Mouse (Mus musculus) heart, adult 2 months (tissue): ENCODE measurements at regions not wholly inside any gene's neighbourhood (a gene's known extent, or its start where the extent isn't known, plus 50 kb on each side); places are given as distances from the start of the nearest gene placed in this dataset.

Experiments used
- EP300 ChIP-seq: fragments of 200-500 bp; IDR thresholded peaks from 2 replicates; pipeline ENCODE4 v1.6.1; 2011; ENCODE audit warnings: low read depth, low read length, control low read depth; ENCODE audit not compliant: insufficient read depth
- POLR2A ChIP-seq: fragments of 200-500 bp; IDR thresholded peaks from 2 replicates; pipeline ENCODE4 v1.6.1; 2011; ENCODE audit warnings: mild to moderate bottlenecking, low read depth, low read length, control low read depth; ENCODE audit not compliant: insufficient read depth

DNA sequence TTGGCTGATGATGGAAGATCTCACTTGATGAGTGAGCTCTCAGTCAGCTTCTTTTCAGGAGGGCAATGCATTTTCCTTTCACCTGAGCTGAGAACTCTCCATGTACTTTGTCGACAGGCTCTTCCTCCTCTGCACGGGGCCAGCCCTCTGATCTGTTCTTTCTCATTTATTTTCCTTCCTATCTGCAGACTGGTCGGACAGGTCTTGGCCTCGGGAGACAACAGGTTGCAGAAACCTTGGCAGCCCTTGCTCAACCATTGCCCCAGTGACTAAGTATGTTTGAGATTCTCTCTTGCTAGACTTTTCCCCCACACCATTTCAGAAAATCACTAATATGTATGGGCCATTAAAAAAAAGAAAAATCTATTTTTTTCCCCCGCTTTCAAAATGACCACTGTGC is 53.7 kb upstream of the Jmy start:
- no peak for TF ChIP-seq EP300
- TF ChIP-seq POLR2A = no peak
